Mouse (Mus musculus) intestine, embryonic 14.5 days (tissue): ENCODE data around the gene Supt6. TPM values are rescaled to one million over a fixed set of nuclear protein-coding genes. Genes with fewer than 3 reads are reported as not detected.

Experiments
- ATAC-seq: fragments of 200-750 bp; cut with Nextera tagmentation; replicated peaks from 2 replicates; pipeline ENCODE4 v1.8.0; 2017; ENCODE audit warnings: low read depth, moderate number of reproducible peaks, moderate TSS enrichment, moderate library complexity; ENCODE audit not compliant: low FRiP score, low TSS enrichment
- DNase-seq: peaks from one replicate; pipeline ENCODE4 v3.0.0-alpha.2; 2018; ENCODE audit warnings: low spot score
- H3K27ac ChIP-seq: fragments of 300-500 bp; sonication (generic); 2 replicates; pipeline ENCODE4 v1.5.1; 2014; ENCODE audit warnings: low read depth, mild to moderate bottlenecking, control low read depth
- H3K27me3 ChIP-seq: fragments of 300-500 bp; sonication (generic); replicated peaks from 2 replicates; pipeline ENCODE4 v1.6.1; 2014; ENCODE audit warnings: low read length, control low read depth; ENCODE audit not compliant: control insufficient read depth, insufficient read depth
- H3K36me3 ChIP-seq: fragments of 300-500 bp; sonication (generic); 2 replicates; pipeline ENCODE4 v1.6.1; 2014; ENCODE audit warnings: low read length, control low read depth; ENCODE audit not compliant: control insufficient read depth, insufficient read depth
- H3K4me1 ChIP-seq: fragments of 300-500 bp; sonication (generic); replicated peaks from 2 replicates; pipeline ENCODE4 v1.6.1; 2014; ENCODE audit warnings: low read length, control low read depth, mixed read lengths; ENCODE audit not compliant: control insufficient read depth, insufficient read depth
- H3K4me2 ChIP-seq: fragments of 300-500 bp; sonication (generic); 2 replicates; pipeline ENCODE4 v1.6.1; 2014; ENCODE audit warnings: low read length
- H3K4me3 ChIP-seq: fragments of 300-500 bp; sonication (generic); 2 replicates; pipeline ENCODE4 v1.5.1; 2014; ENCODE audit warnings: low read depth, low read length, control low read depth, mixed read lengths
- H3K9ac ChIP-seq: fragments of 300-500 bp; sonication (generic); 2 replicates; pipeline ENCODE4 v1.6.1; 2014; ENCODE audit warnings: mild to moderate bottlenecking, low read length
- H3K9me3 ChIP-seq: fragments of 300-500 bp; sonication (generic); 2 replicates; pipeline ENCODE4 v1.6.1; 2016; ENCODE audit warnings: low read length, control low read depth; ENCODE audit not compliant: control insufficient read depth
- WGBS: fragments of 180-500 bp; shearing (Covaris S2); extraction: QIAGEN DNeasy Blood & Tissue Kit; methylation state at CpG from one replicate; pipeline ENCODE4 v1.1.7; 2014; 5-methylcytosine and 5-hydroxymethylcytosine counted together
- polyA plus RNA-seq: library from polyadenylated mRNA; unstranded; fragments of >200 nt; fragmentation: Nextera tagmentation; extraction: Ambion mirVana; gene quantifications from 2 replicates; pipeline ENCODE4 v1.2.1, GENCODE M21; 2014

The Supt6 gene
- polyA plus RNA-seq, 1 experiment from 2014 or later: 26.4 TPM

DNA sequence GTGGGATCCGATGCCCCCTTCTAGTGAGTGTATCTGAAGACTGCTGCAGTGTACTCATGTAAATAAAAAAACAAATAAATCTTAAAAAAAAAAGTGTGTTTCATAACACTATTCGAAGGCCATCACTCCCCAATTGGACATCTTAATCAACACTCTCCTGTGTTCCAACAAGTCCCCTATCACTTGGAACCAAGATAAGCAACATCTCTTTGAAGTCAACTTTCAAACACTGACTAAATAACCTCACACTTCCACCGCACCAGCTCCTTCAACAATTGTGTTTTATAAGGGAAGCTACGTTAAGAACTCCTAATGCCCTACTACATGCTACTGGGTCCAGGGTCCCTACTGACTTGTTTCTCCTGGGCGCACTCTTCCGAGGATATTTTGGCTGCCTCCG, 63.3 kb downstream of the Supt6 start:
- Histone ChIP-seq H3K36me3 (peaks cover 33% of the 10 kb centered on the region), H3K27ac (0 out of 2 replicates have a peak overlapping the region, but pooled peaks have one; percentile 88), H3K4me3 (peak overlapping the region; percentile 98), H3K9ac (peak overlapping the region; percentile 98), H3K9me3 (no peaks in the 10 kb centered on the region), H3K4me1 (peaks cover 41% of the 10 kb centered on the region), H3K4me2 (peak overlapping the region; percentile 86), H3K27me3 (no peaks in the 10 kb centered on the region)
- ATAC-seq: no peak
- DNase-seq: no peak
- WGBS: 6% methylated on average over 7 of the region's 7 CpGs

DNA sequence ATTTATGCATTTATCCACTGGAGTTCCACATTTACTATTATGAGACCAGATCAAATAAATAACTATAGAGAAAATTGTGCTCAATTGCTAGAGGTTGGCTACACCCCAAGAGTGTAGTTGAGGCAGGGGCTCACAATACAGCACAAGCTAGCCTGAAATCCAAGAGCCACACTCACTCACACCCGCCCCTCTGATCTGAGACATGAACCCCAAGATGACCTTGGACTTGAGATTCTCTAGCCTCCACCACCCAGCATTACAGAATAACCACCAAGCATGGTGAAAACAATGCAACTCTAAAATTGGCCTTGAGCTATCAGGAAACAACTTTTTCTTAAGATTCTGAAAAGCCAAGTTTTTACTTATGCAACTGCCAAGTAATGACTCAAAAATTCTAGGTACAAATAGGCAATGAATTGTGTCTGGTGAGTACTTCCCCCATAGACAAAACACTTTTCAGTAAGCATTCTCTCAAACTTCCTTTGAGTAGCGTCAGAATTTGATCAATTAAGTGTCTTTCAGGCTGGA, 63.9 kb downstream of the Supt6 start:
- Histone ChIP-seq H3K27ac (no peak overlapping the region), H3K4me1 (peaks cover 44% of the 10 kb centered on the region), H3K9me3 (no peaks in the 10 kb centered on the region), H3K36me3 (peaks cover 33% of the 10 kb centered on the region), H3K4me2 (peak overlapping the region; percentile 86), H3K4me3 (peak overlapping the region; percentile 98), H3K27me3 (no peaks in the 10 kb centered on the region), H3K9ac (peak overlapping the region; percentile 98)
- WGBS: 36% methylated on average over 2 of the region's 2 CpGs
- ATAC-seq (no peak), DNase-seq (no peak)

DNA sequence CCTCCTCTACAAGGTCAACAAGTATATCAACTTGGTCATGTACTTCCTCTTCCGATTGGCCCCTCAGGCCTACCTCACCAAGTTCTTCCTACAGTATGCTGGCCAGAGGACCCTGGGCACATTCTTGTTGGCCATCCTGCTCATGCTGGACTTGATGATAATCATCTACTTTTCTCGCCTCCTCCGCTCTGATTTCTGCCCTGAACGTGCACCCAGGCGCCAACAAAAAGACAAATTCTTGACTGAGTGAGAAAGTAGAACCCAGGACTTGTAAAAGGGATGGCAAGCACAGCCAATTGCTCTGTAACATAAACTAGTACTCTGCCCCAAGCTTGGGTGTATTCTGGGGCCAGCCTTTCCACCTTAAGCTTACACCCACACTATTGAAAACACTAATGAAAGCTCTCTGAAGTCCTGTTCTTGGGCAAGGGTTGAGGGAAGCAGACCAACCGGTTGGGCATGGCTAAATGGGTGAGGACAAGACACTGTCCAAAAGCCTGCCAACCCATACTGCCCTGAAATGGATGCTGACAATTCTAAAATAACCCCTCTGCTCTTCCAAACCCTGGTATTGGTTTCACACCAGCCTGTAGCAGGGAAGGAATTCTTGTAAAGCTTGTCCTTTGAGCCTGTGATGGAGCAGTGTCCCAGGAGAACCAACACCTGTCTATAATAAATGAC, 65.6 kb downstream of the Supt6 start:
- Histone ChIP-seq H3K4me3 (peak overlapping the region; percentile 58), H3K4me1 (peaks cover 48% of the 10 kb centered on the region), H3K27ac (no peak overlapping the region), H3K4me2 (peak overlapping the region; percentile 98), H3K36me3 (peaks cover 33% of the 10 kb centered on the region), H3K27me3 (no peaks in the 10 kb centered on the region), H3K9me3 (no peaks in the 10 kb centered on the region), H3K9ac (no peak overlapping the region)
- DNase-seq (peak; percentile 58), ATAC-seq (no peak)
- WGBS: 69% methylated on average over 6 of the region's 6 CpGs

DNA sequence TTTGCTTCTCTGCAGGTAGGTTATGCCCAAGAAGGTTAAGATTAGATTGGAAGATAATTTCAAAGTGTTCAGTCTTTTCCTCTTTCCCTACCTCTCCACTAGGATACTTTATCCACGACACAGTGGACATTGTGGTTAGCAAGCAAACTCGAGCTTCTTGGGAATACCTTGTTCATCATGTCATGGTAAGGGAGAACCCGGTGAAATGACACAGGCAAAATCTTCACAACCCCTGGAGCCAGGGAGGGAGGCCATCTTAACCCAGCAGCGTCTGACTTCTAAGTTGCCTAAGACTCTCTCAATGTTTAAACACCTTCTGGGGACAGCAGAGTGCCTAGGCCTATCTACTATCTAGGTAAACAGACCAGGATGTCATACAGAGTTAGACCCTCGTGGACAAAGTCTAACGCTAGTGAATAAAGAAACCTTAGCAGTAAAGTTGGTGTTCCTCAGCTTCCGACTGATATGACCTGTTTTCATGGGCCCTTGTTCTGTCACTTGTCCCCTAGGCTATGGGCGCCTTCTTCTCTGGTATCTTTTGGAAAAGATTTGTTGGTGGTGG, 66.3 kb downstream of the Supt6 start:
- Histone ChIP-seq H3K27ac (peak overlapping the region; percentile 94), H3K4me2 (peak overlapping the region; percentile 98), H3K9ac (peak overlapping the region; percentile 70), H3K4me3 (peak overlapping the region; percentile 58), H3K36me3 (peaks cover 33% of the 10 kb centered on the region), H3K27me3 (no peaks in the 10 kb centered on the region), H3K9me3 (no peaks in the 10 kb centered on the region), H3K4me1 (peaks cover 50% of the 10 kb centered on the region)
- WGBS: 23% methylated on average over 8 of the region's 8 CpGs
- DNase-seq (peak; percentile 57), ATAC-seq (no peak)

DNA sequence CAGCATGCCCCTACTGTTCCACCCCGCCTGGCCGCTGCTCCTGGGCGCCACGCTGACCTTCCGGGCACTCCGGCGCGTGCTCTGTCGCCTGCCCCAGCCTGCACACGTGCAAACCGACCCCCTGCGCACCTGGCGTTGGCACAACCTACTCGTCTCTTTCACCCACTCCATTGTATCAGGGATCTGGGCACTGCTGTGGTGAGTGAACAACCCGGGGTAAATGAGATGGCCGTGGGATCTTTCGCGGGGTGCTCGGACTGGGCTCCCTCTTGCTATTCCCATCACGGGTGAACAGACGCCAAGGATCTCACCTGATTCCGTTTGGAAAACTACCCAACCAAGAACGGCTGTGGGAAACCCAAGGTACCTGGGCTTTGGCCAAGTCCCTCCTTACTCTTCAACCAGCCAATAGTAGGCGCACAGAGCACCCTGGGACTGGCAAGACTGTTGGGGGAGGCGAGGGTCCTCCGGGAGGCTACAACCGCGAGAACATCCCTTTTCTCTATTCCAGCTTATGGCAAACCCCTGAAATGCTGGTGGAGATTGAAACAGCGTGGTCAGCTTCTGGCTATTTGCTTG, 66.8 kb downstream of the Supt6 start:
- peak overlapping the region; percentile 70 for H3K9ac ChIP-seq
- peak overlapping the region; percentile 58 for H3K4me3 ChIP-seq
- WGBS: under 1% methylated on average over 29 of the region's 29 CpGs
- H3K27ac ChIP-seq: peak overlapping the region; percentile 94
- DNase-seq (peak; percentile 85), ATAC-seq (peak; percentile 2)
- H3K36me3 ChIP-seq: peaks cover 33% of the 10 kb centered on the region
- no peaks in the 10 kb centered on the region for H3K27me3 ChIP-seq
- H3K9me3 ChIP-seq: no peaks in the 10 kb centered on the region
- peaks cover 47% of the 10 kb centered on the region for H3K4me1 ChIP-seq
- peak overlapping the region; percentile 98 for H3K4me2 ChIP-seq

DNA sequence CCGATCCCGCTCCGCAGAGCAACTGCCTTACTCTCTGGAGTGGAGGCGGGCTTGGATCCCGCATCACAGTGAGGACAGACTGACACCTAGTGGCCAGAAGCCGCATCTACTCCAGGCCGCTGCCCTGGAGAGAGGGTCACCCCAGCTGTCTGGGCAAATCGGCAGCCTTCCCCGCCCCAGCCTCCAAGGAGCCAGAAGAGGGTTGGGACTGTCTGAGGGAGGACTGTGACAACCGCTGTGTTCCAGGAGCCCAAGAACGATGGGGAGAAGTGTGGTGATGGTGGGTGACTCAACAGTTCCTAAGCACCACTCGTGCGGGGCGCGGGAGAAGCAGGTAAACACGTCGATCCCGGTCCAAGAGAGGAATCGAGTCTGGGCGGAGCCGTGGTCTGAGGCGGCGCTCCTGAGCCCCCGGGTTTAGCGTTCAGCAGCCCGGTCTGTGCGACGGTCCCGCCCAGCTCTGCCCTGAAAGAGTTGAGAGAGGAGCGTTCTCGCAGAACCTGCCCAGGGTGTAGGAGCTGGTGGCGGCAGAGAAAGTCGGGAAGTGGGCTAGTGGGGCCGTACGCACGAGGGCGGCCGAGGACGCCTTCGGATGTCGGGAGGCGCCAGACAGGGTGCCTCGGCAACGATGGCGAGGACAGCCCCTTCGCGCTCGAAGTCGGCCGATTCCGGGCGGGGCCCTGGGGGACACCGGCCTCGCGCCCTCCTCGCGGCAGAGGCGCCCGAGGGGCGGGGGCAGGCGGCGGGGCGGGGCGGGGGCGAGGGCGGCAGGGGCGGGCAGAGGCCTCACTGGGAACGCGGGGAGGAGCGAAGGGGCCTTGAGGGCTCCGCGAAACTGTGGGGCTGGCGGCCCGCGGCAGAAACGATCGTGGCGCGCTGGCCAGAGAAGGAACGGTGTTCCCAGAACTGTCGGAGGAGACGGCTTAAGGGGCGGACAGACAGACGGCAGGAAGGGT, 67.6 kb downstream of the Supt6 start:
- H3K27me3 ChIP-seq: no peaks in the 10 kb centered on the region
- H3K4me1 ChIP-seq: peaks cover 46% of the 10 kb centered on the region
- H3K9ac ChIP-seq: peak overlapping the region; percentile 70
- peak overlapping the region; percentile 94 for H3K27ac ChIP-seq
- peaks cover 33% of the 10 kb centered on the region for H3K36me3 ChIP-seq
- peak overlapping the region; percentile 98 for H3K4me2 ChIP-seq
- peak overlapping the region; percentile 58 for H3K4me3 ChIP-seq
- H3K9me3 ChIP-seq: no peaks in the 10 kb centered on the region
- WGBS: under 1% methylated on average over 78 of the region's 84 CpGs
- DNase-seq (peak; percentile 99), ATAC-seq (peak; percentile 78)

DNA sequence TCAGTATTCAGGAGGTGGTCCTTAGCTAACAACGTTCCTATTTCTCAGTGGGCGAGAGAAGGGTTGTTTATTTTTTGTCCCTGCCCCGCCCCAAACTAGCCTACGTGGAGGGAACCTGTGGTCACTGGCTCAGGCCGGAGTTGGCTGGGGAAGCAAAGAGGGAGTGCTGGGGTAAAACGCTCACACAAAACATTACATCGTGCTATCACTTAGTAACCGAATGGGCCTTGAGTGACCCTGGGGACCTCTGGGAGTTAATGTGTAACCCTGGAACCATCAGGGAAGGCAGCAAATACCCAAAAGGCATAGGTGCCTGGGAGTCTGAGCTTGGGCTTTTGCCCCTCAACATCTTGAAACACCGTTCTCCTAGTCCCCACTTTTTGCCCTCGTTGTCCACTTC, 68.3 kb downstream of the Supt6 start:
- H3K27me3 ChIP-seq: no peaks in the 10 kb centered on the region
- peak overlapping the region; percentile 58 for H3K4me3 ChIP-seq
- H3K4me2 ChIP-seq: peak overlapping the region; percentile 98
- DNase-seq (no peak), ATAC-seq (peak; percentile 8)
- H3K4me1 ChIP-seq: peaks cover 46% of the 10 kb centered on the region
- H3K9me3 ChIP-seq: no peaks in the 10 kb centered on the region
- H3K27ac ChIP-seq: peak overlapping the region; percentile 94
- peak overlapping the region; percentile 47 for H3K9ac ChIP-seq
- 0% methylated on average over 10 of the region's 10 CpGs for WGBS
- H3K36me3 ChIP-seq: peaks cover 32% of the 10 kb centered on the region

DNA sequence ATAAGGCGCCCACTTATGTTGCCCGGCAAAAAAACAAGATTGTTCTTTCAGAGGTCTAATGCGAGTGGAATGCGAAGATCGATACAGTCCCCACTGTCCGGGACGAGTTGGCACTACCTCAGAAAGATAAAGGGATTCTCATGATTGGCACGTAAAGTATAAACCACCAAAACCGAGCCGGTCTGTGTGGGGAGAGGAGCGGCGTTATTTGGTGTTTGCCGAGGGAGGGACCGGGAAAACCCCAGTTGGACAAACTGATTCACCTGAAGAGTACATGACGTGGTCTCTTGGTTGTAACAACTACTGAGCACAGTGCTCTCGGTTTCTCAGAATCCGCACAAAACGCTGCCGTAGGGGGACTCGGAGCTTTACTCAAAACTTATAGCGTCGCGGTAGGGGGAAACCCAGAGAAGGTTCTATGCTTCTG, 68.9 kb downstream of the Supt6 start:
- DNase-seq (peak; percentile 69), ATAC-seq (no peak)
- Histone ChIP-seq H3K27ac (peak overlapping the region; percentile 94), H3K4me1 (peaks cover 43% of the 10 kb centered on the region), H3K9ac (peak overlapping the region; percentile 47), H3K4me3 (peak overlapping the region; percentile 58), H3K9me3 (no peaks in the 10 kb centered on the region), H3K4me2 (peak overlapping the region; percentile 98), H3K27me3 (no peaks in the 10 kb centered on the region), H3K36me3 (peaks cover 30% of the 10 kb centered on the region)
- under 1% methylated on average over 23 of the region's 23 CpGs for WGBS
